ENCODE assay signal across 16 mouse cellular contexts in genomic region chr2:156340078-156340477, GRCm38 (mm10).
"Had no signal": no experiment of that assay in that cellular context is flagged by ENCODE, and none has a peak within 500 bp of the region (broad histone marks: within the 10 kb centered on the region; RNA-seq: fewer than 3 reads in every experiment).

No protein-coding gene starts in this region.

- DNase-seq: retina, postnatal 1 day; right cerebral cortex, adult 18-20 months; right cerebral cortex, postnatal 14 days; right cerebral cortex, postnatal 25 days; right cerebral cortex, postnatal 4 days; spleen, adult 18-20 months; thymus, adult 18-20 months; thymus, adult 2 months; thymus, postnatal 14 days; thymus, postnatal 25 days; thymus, postnatal 36 days; thymus, postnatal 4 days had no signal

- H3K4me3 ChIP-seq: neural tube, embryonic 13.5 days; neural tube, embryonic 15.5 days; stomach, embryonic 15.5 days had no signal

- H3K9ac ChIP-seq: neural tube, embryonic 13.5 days; neural tube, embryonic 15.5 days; stomach, embryonic 15.5 days had no signal

- H3K9me3 ChIP-seq: neural tube, embryonic 13.5 days; neural tube, embryonic 15.5 days; stomach, embryonic 15.5 days had no signal

- H3K36me3 ChIP-seq: neural tube, embryonic 13.5 days; neural tube, embryonic 15.5 days; stomach, embryonic 15.5 days had no signal

- H3K27me3 ChIP-seq: neural tube, embryonic 13.5 days; neural tube, embryonic 15.5 days; stomach, embryonic 15.5 days had no signal

- H3K4me1 ChIP-seq: neural tube, embryonic 13.5 days; neural tube, embryonic 15.5 days; stomach, embryonic 15.5 days had no signal

- H3K27ac ChIP-seq: neural tube, embryonic 13.5 days; neural tube, embryonic 15.5 days; stomach, embryonic 15.5 days; stomach, postnatal 0 days had no signal
